Mouse (Mus musculus): ENCODE data around the gene Psmb2. TPM values are rescaled to one million over a fixed set of nuclear protein-coding genes. Genes with fewer than 3 reads are reported as not detected.

Gene Psmb2
- total RNA-seq, 2 experiments from 2014 or later = 102 to 295 TPM

- ATAC-seq (replicated peaks; ENCODE audit: poor library complexity, severe bottlenecking) = no peak
These were observed 73.6 kb downstream of the Psmb2 start for GRCm38 (mm10) chr4:126750863-126751555.

- ATAC-seq (replicated peaks; ENCODE audit: poor library complexity, severe bottlenecking) = no peak
These were observed 74.2 kb downstream of the Psmb2 start for GRCm38 (mm10) chr4:126751556-126752023.

GRCm38 (mm10) chr4:126752024-126752607 is 74.7 kb downstream of the Psmb2 start:
- ATAC-seq (replicated peaks; ENCODE audit: poor library complexity, severe bottlenecking) = no peak

- peak; percentile 7 for ATAC-seq (replicated peaks; ENCODE audit: poor library complexity, severe bottlenecking)
These were observed 75.2 kb downstream of the Psmb2 start for GRCm38 (mm10) chr4:126752608-126753141.

GRCm38 (mm10) chr4:126753268-126754230 is 76.1 kb downstream of the Psmb2 start, which contains the start of the genes Ncdn and AU040320:
TSS of gene Ncdn (minus strand) at chr4:126753438.
TSS of gene AU040320 (plus strand) at chr4:126753544.
- ATAC-seq (replicated peaks; ENCODE audit: poor library complexity, severe bottlenecking) = peak; percentile 87

GRCm38 (mm10) chr4:126754231-126754611 is 76.8 kb downstream of the Psmb2 start:
- no peak for ATAC-seq (replicated peaks; ENCODE audit: poor library complexity, severe bottlenecking)

GRCm38 (mm10) chr4:126754736-126755374 is 77.4 kb downstream of the Psmb2 start:
- ATAC-seq (replicated peaks; ENCODE audit: poor library complexity, severe bottlenecking) = no peak

GRCm38 (mm10) chr4:126756766-126757165 is 79.3 kb downstream of the Psmb2 start:
- no peak for ATAC-seq (replicated peaks; ENCODE audit: poor library complexity, severe bottlenecking)

- no peak for ATAC-seq (replicated peaks; ENCODE audit: poor library complexity, severe bottlenecking)
These were observed 80.9 kb downstream of the Psmb2 start for GRCm38 (mm10) chr4:126758299-126758698.

Other genes starting within 250 kb of the Psmb2 start
- 8.9 and 21.4 TPM in 2 replicates for gene Ago3, start 248.1 kb upstream of the Psmb2 start, total RNA-seq (2014; fragmentation: Nextera tagmentation)
- gene Ago3, start 248.1 kb upstream of the Psmb2 start, total RNA-seq (2017) = 6.6 and 6.8 TPM in 2 replicates
- gene Ago1, start 209.0 kb upstream of the Psmb2 start, total RNA-seq (2014; fragmentation: Nextera tagmentation) = 22.5 and 32.9 TPM in 2 replicates
- 18.2 and 18.6 TPM in 2 replicates for gene Ago1, start 209.0 kb upstream of the Psmb2 start, total RNA-seq (2017)
- gene Ago4, start 144.2 kb upstream of the Psmb2 start, total RNA-seq (2014; fragmentation: Nextera tagmentation) = 2.7 and 4.6 TPM in 2 replicates
- gene Ago4, start 144.2 kb upstream of the Psmb2 start, total RNA-seq (2017) = 4.1 and 4.6 TPM in 2 replicates
- 37.8 and 57.9 TPM in 2 replicates for gene Clspn, start 120.7 kb upstream of the Psmb2 start, total RNA-seq (2014; fragmentation: Nextera tagmentation)
- 53.5 and 91.2 TPM in 2 replicates for gene Clspn, start 120.7 kb upstream of the Psmb2 start, total RNA-seq (2017)
- gene 5730409E04Rik, start 67.8 kb upstream of the Psmb2 start, total RNA-seq (2014; fragmentation: Nextera tagmentation) = 0.88 and 1.2 TPM in 2 replicates
- gene 5730409E04Rik, start 67.8 kb upstream of the Psmb2 start, total RNA-seq (2017) = 2.3 and 2.5 TPM in 2 replicates
- gene Tfap2e, start 58.6 kb downstream of the Psmb2 start, total RNA-seq (2014; fragmentation: Nextera tagmentation) = not detected in 2 replicates
- not detected in 2 replicates for gene Tfap2e, start 58.6 kb downstream of the Psmb2 start, total RNA-seq (2017)
- gene Ncdn, start 75.8 kb downstream of the Psmb2 start, total RNA-seq (2014; fragmentation: Nextera tagmentation) = 13.0 and 17.9 TPM in 2 replicates
- 6.3 and 10.1 TPM in 2 replicates for gene Ncdn, start 75.8 kb downstream of the Psmb2 start, total RNA-seq (2017)
- gene AU040320, start 75.9 kb downstream of the Psmb2 start, total RNA-seq (2014; fragmentation: Nextera tagmentation) = 15.4 and 16.2 TPM in 2 replicates
- gene AU040320, start 75.9 kb downstream of the Psmb2 start, total RNA-seq (2017) = 13.2 and 16.8 TPM in 2 replicates

Data from granulocyte monocyte progenitor cell, adult 5-6 weeks (primary cell).